Mouse (Mus musculus): ENCODE data around the gene AB124611. TPM values are rescaled to one million over a fixed set of nuclear protein-coding genes. Genes with fewer than 3 reads are reported as not detected.

Gene AB124611
- total RNA-seq, 1 experiment from 2014 or later, result 2.4 TPM

Small RNA genes lying within 50 kb of the gene (microRNA-seq; reads per million reads assigned to microRNA genes)
- gene Mir199a-1, result 0 to 0.43 reads per million in 2 experiments

Other genes starting within 250 kb of the AB124611 start
- gene Kri1, start 238.2 kb upstream of the AB124611 start, total RNA-seq (2021), result 27.2 and 36.8 TPM in 2 replicates
- gene Cdkn2d, start 234.8 kb upstream of the AB124611 start, total RNA-seq (2021), result 17.9 and 22.5 TPM in 2 replicates
- not detected in 2 replicates for gene Ap1m2, start 213.8 kb upstream of the AB124611 start, total RNA-seq (2021)
- gene Slc44a2, start 205.5 kb upstream of the AB124611 start, total RNA-seq (2021), result 40.4 and 56.5 TPM in 2 replicates
- 55.3 and 64.4 TPM in 2 replicates for gene Ilf3, start 158.3 kb upstream of the AB124611 start, total RNA-seq (2021)
- 13.9 and 20.8 TPM in 2 replicates for gene Qtrt1, start 114.3 kb upstream of the AB124611 start, total RNA-seq (2021)
- gene Dnm2, start 101.3 kb upstream of the AB124611 start, total RNA-seq (2021), result 93.2 and 101 TPM in 2 replicates
- gene Tmed1, start 15.9 kb upstream of the AB124611 start, total RNA-seq (2021), result 26.3 and 29.5 TPM in 2 replicates
- gene Carm1, start 20.7 kb downstream of the AB124611 start, total RNA-seq (2021), result 47.1 and 62.2 TPM in 2 replicates
- gene Timm29, start 66.5 kb downstream of the AB124611 start, total RNA-seq (2021), result 48.2 and 49.5 TPM in 2 replicates
- gene Yipf2, start 66.7 kb downstream of the AB124611 start, total RNA-seq (2021), result 22.6 and 23.2 TPM in 2 replicates
- gene Smarca4, start 90.0 kb downstream of the AB124611 start, total RNA-seq (2021), result 70.8 and 71.0 TPM in 2 replicates
- gene Ldlr, start 197.3 kb downstream of the AB124611 start, total RNA-seq (2021), result 42.6 and 60.4 TPM in 2 replicates
- 9.1 and 10.4 TPM in 2 replicates for gene Spc24, start 234.1 kb downstream of the AB124611 start, total RNA-seq (2021)

Data from adrenal gland, postnatal 14 days (tissue).